Mouse (Mus musculus) neural tube, embryonic 10.5 days (tissue): Measurements from ENCODE around the gene Akap1.

Experiments used
- DNase-seq: peaks from one replicate; pipeline ENCODE4 v3.0.0-alpha.2; 2017; ENCODE audit warnings: low spot score; ENCODE audit errors: extremely low spot score

Akap1 gene

DNA sequence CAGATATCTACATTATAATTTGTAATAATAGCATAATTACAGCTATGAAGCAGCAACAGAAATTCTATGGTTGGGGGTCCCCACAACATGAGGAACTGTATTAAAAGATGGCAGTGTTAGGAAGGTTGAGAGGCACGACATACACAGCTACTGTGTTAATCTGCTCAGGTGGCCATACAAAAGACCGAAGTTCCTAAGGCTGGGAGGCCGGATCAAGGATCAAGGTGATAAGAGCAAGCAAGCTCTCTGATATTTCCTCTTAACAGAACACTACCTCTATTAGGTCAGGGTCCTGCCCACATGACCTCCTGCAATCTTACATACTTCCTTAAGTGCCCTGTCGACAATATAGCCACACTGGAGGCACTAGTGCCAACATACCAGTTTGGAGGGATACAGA lies 80.9 kb downstream of the Akap1 start:
- DNase-seq, result no peak

DNA sequence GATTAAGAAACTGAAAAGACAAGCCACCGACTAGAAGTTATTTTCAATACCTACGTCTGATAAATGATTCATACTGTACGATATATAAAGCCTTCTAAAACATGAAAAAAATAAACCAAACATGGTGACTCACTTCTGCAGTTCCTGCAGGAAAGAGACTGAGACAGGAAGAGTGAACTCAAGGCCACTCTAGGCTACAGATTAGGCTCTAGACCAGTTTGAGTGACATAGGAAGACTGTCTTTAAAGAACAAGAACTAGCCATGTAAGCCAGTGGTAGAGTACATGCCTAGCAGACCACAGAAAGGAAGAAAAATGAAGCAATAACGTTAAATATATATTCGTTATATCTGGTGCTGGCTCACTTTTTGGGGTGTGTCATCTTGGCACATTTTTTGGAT lies 81.9 kb downstream of the Akap1 start:
- DNase-seq, result no peak
